Mouse (Mus musculus) brown adipose tissue, adult 24 weeks (tissue): Measurements from ENCODE around the gene Vapb. TPM values are rescaled to one million over a fixed set of nuclear protein-coding genes. Genes with fewer than 3 reads are reported as not detected.

Experiments
- H3K27ac ChIP-seq: fragments of 200-500 bp; replicated peaks from 2 replicates; pipeline ENCODE4 v1.5.1; 2012; ENCODE audit warnings: low read depth, mild to moderate bottlenecking, low read length
- H3K4me1 ChIP-seq: fragments of 200-500 bp; 2 replicates; pipeline ENCODE4 v1.6.1; 2012; ENCODE audit warnings: low read length, mixed read lengths; ENCODE audit not compliant: control insufficient read depth, insufficient read depth, insufficient read length
- H3K4me3 ChIP-seq: fragments of 200-500 bp; 2 replicates; pipeline ENCODE4 v1.5.1; 2012; ENCODE audit warnings: low read depth, mild to moderate bottlenecking, low read length, moderate library complexity; ENCODE audit not compliant: insufficient read depth
- polyA plus RNA-seq: library from polyadenylated mRNA; stranded (reverse); fragments of >200 nt; gene quantifications from 2 replicates; pipeline ENCODE4 v1.2.4, GENCODE M21; 2012; ENCODE audit not compliant: missing spikeins, insufficient read depth, insufficient read length

Gene Vapb
- polyA plus RNA-seq, 1 experiment, result 75.7 TPM

- H3K4me3 ChIP-seq, result no peak overlapping the region
- H3K27ac ChIP-seq, result no peak overlapping the region
- H3K4me1 ChIP-seq, result peaks cover 4% of the 10 kb centered on the region; the same call in 1 of the 2 replicates
Measured at GRCm38 (mm10) chr2:173760607-173761006, 23.3 kb downstream of the Vapb start.

- Histone ChIP-seq H3K27ac (no peak overlapping the region), H3K4me1 (0 out of 2 replicates have a peak, but pooled peaks cover 5% of the 10 kb centered on the region), H3K4me3 (no peak overlapping the region)
Measured at GRCm38 (mm10) chr2:173764629-173765028, 27.3 kb downstream of the Vapb start.

- Histone ChIP-seq H3K27ac (no peak overlapping the region), H3K4me1 (0 out of 2 replicates have a peak, but pooled peaks cover 2% of the 10 kb centered on the region), H3K4me3 (no peak overlapping the region)
Measured at GRCm38 (mm10) chr2:173767959-173768595, 30.8 kb downstream of the Vapb start.

- no peak overlapping the region for H3K4me3 ChIP-seq
- 0 out of 2 replicates have a peak, but pooled peaks cover 2% of the 10 kb centered on the region for H3K4me1 ChIP-seq
- no peak overlapping the region for H3K27ac ChIP-seq
Measured at GRCm38 (mm10) chr2:173769183-173769582, 31.9 kb downstream of the Vapb start.

GRCm38 (mm10) chr2:173770620-173771019 is 33.3 kb downstream of the Vapb start:
- Histone ChIP-seq H3K27ac (no peak overlapping the region), H3K4me3 (no peak overlapping the region), H3K4me1 (0 out of 2 replicates have a peak, but pooled peaks cover 2% of the 10 kb centered on the region)

- no peak overlapping the region for H3K27ac ChIP-seq
Measured at GRCm38 (mm10) chr2:173771706-173772105, 34.4 kb downstream of the Vapb start.

GRCm38 (mm10) chr2:173775556-173775955 is 38.2 kb downstream of the Vapb start:
- Histone ChIP-seq H3K27ac (no peak overlapping the region), H3K4me3 (no peak overlapping the region), H3K4me1 (no peaks in the 10 kb centered on the region)

More at GRCm38 (mm10) chr2:173771706-173772105, 34.4 kb downstream of the Vapb start:
- Histone ChIP-seq H3K4me1 (0 out of 2 replicates have a peak, but pooled peaks cover 2% of the 10 kb centered on the region), H3K4me3 (no peak overlapping the region)

- no peak overlapping the region for H3K27ac ChIP-seq
- no peaks in the 10 kb centered on the region for H3K4me1 ChIP-seq
- H3K4me3 ChIP-seq, result no peak overlapping the region
Measured at GRCm38 (mm10) chr2:173776108-173776507, 38.8 kb downstream of the Vapb start.

GRCm38 (mm10) chr2:173780931-173781330 is 43.6 kb downstream of the Vapb start:
- H3K27ac ChIP-seq, result no peak overlapping the region
- no peak overlapping the region for H3K4me3 ChIP-seq
- H3K4me1 ChIP-seq, result no peaks in the 10 kb centered on the region

- Histone ChIP-seq H3K4me3 (no peak overlapping the region), H3K4me1 (no peaks in the 10 kb centered on the region), H3K27ac (no peak overlapping the region)
Measured at GRCm38 (mm10) chr2:173784366-173784765, 47.1 kb downstream of the Vapb start.

GRCm38 (mm10) chr2:173784884-173785283 is 47.6 kb downstream of the Vapb start:
- no peak overlapping the region for H3K27ac ChIP-seq
- H3K4me1 ChIP-seq, result 0 out of 2 replicates have a peak, but pooled peaks cover 2% of the 10 kb centered on the region
- H3K4me3 ChIP-seq, result no peak overlapping the region

GRCm38 (mm10) chr2:173789945-173790804 is 52.9 kb downstream of the Vapb start:
- Histone ChIP-seq H3K4me3 (peak overlapping the region; percentile 8; the same call in 1 of the 2 replicates), H3K4me1 (peaks cover 14% of the 10 kb centered on the region; the same call in 1 of the 2 replicates), H3K27ac (no peak overlapping the region)

- no peak overlapping the region for H3K27ac ChIP-seq
Measured at GRCm38 (mm10) chr2:173791904-173792757, 54.8 kb downstream of the Vapb start.

GRCm38 (mm10) chr2:173794018-173794417 is 56.7 kb downstream of the Vapb start:
- Histone ChIP-seq H3K4me1 (peaks cover 14% of the 10 kb centered on the region; the same call in 1 of the 2 replicates), H3K4me3 (no peak overlapping the region), H3K27ac (no peak overlapping the region)

More at GRCm38 (mm10) chr2:173791904-173792757, 54.8 kb downstream of the Vapb start:
- Histone ChIP-seq H3K4me1 (peaks cover 14% of the 10 kb centered on the region; the same call in 1 of the 2 replicates), H3K4me3 (no peak overlapping the region)
